Mouse (Mus musculus) kidney, embryonic 14.5 days (tissue): ENCODE measurements around the gene Scyl1. TPM values are rescaled to one million over a fixed set of nuclear protein-coding genes. Genes with fewer than 3 reads are reported as not detected.

Experiments
- ATAC-seq: fragments of 200-750 bp; cut with Nextera tagmentation; 2 replicates; pipeline ENCODE4 v1.8.0; 2017; ENCODE audit warnings: moderate number of reproducible peaks, mild to moderate bottlenecking, moderate TSS enrichment, moderate library complexity; ENCODE audit not compliant: low FRiP score, low TSS enrichment
- H3K27ac ChIP-seq: fragments of 300-500 bp; sonication (generic); 2 replicates; pipeline ENCODE4 v1.5.1; 2014; ENCODE audit warnings: low read depth, mild to moderate bottlenecking, low read length, moderate library complexity, mixed read lengths
- H3K27me3 ChIP-seq: fragments of 300-500 bp; sonication (generic); 2 replicates; pipeline ENCODE4 v1.6.1; 2014; ENCODE audit warnings: mild to moderate bottlenecking, low read length; ENCODE audit not compliant: control insufficient read depth, insufficient read depth
- H3K36me3 ChIP-seq: fragments of 300-500 bp; sonication (generic); 2 replicates; pipeline ENCODE4 v1.6.1; 2014; ENCODE audit warnings: low read length, mixed read lengths; ENCODE audit not compliant: control insufficient read depth, insufficient read depth
- H3K4me1 ChIP-seq: fragments of 300-500 bp; sonication (generic); 2 replicates; pipeline ENCODE4 v1.6.1; 2014; ENCODE audit warnings: low read length, mixed read lengths; ENCODE audit not compliant: control insufficient read depth, insufficient read depth
- H3K4me2 ChIP-seq: fragments of 300-500 bp; sonication (generic); replicated peaks from 2 replicates; pipeline ENCODE4 v1.6.1; 2014; ENCODE audit warnings: low read depth, mild to moderate bottlenecking, low read length
- H3K4me3 ChIP-seq: fragments of 300-500 bp; sonication (generic); 2 replicates; pipeline ENCODE4 v1.5.1; 2014; ENCODE audit warnings: mild to moderate bottlenecking, low read length
- H3K9ac ChIP-seq: fragments of 300-500 bp; sonication (generic); 2 replicates; pipeline ENCODE4 v1.6.1; 2014; ENCODE audit warnings: low read depth, mild to moderate bottlenecking, low read length, moderate library complexity
- H3K9me3 ChIP-seq: fragments of 300-500 bp; sonication (generic); 2 replicates; pipeline ENCODE4 v1.6.1; 2016; ENCODE audit warnings: low read length; ENCODE audit not compliant: control insufficient read depth
- WGBS: fragments of 180-500 bp; shearing (Covaris S2); extraction: QIAGEN DNeasy Blood & Tissue Kit; methylation state at CpG from one replicate; pipeline ENCODE4 v1.1.7; 2014; 5-methylcytosine and 5-hydroxymethylcytosine counted together
- polyA plus RNA-seq: library from polyadenylated mRNA; unstranded; fragments of >200 nt; fragmentation: Nextera tagmentation; extraction: Ambion mirVana; gene quantifications from 2 replicates; pipeline ENCODE4 v1.2.1, GENCODE M21; 2014

The Scyl1 gene
- polyA plus RNA-seq, 1 experiment from 2014 or later = 73.5 TPM

- Histone ChIP-seq H3K9ac (no peak overlapping the region), H3K4me1 (peaks cover 37% of the 10 kb centered on the region)
- 47% methylated on average over 7 of the region's 7 CpGs for WGBS
These were observed 40.7 kb upstream of the Scyl1 start for GRCm38 (mm10) chr19:5811771-5812504.

GRCm38 (mm10) chr19:5810840-5811563 lies 39.8 kb upstream of the Scyl1 start:
- Histone ChIP-seq H3K27me3 (no peaks in the 10 kb centered on the region), H3K4me2 (no peak overlapping the region), H3K36me3 (no peaks in the 10 kb centered on the region), H3K4me1 (peaks cover 46% of the 10 kb centered on the region), H3K9me3 (no peaks in the 10 kb centered on the region), H3K4me3 (no peak overlapping the region), H3K27ac (peak overlapping the region; percentile 81), H3K9ac (no peak overlapping the region; the same call in 1 of the 2 replicates)
- no peak for ATAC-seq
- 66% methylated on average over 9 of the region's 9 CpGs for WGBS

More at GRCm38 (mm10) chr19:5811771-5812504, 40.7 kb upstream of the Scyl1 start:
- peak; percentile 69; the same call in 1 of the 2 replicates for ATAC-seq
- H3K27ac ChIP-seq = peak overlapping the region; percentile 83
- no peak overlapping the region for H3K4me2 ChIP-seq
- no peaks in the 10 kb centered on the region for H3K27me3 ChIP-seq
- H3K9me3 ChIP-seq = no peaks in the 10 kb centered on the region
- no peak overlapping the region for H3K4me3 ChIP-seq
- H3K36me3 ChIP-seq = no peaks in the 10 kb centered on the region

GRCm38 (mm10) chr19:5810103-5810839 lies 39.1 kb upstream of the Scyl1 start:
- Histone ChIP-seq H3K27ac (peak overlapping the region; percentile 81), H3K4me1 (peaks cover 51% of the 10 kb centered on the region), H3K9me3 (no peaks in the 10 kb centered on the region), H3K9ac (peak overlapping the region; percentile 31), H3K27me3 (no peaks in the 10 kb centered on the region), H3K4me3 (no peak overlapping the region), H3K36me3 (no peaks in the 10 kb centered on the region), H3K4me2 (no peak overlapping the region)
- 31% methylated on average over 11 of the region's 11 CpGs for WGBS
- ATAC-seq = peak; percentile 40; the same call in 1 of the 2 replicates

- H3K27ac ChIP-seq = peak overlapping the region; percentile 81
- H3K4me1 ChIP-seq = peaks cover 56% of the 10 kb centered on the region
- WGBS = 50% methylated on average over 7 of the region's 7 CpGs
- no peak overlapping the region for H3K4me2 ChIP-seq
- no peaks in the 10 kb centered on the region for H3K9me3 ChIP-seq
- H3K36me3 ChIP-seq = no peaks in the 10 kb centered on the region
- ATAC-seq = no peak
- H3K27me3 ChIP-seq = no peaks in the 10 kb centered on the region
- no peak overlapping the region for H3K4me3 ChIP-seq
- H3K9ac ChIP-seq = peak overlapping the region; percentile 31; the same call in 1 of the 2 replicates
These were observed 38.5 kb upstream of the Scyl1 start for GRCm38 (mm10) chr19:5809712-5810089.

GRCm38 (mm10) chr19:5808955-5809711 lies 37.9 kb upstream of the Scyl1 start:
- WGBS = 68% methylated on average over 14 of the region's 14 CpGs
- Histone ChIP-seq H3K4me2 (no peak overlapping the region), H3K27me3 (no peaks in the 10 kb centered on the region), H3K9me3 (no peaks in the 10 kb centered on the region), H3K4me3 (no peak overlapping the region), H3K27ac (peak overlapping the region; percentile 81; the same call in 1 of the 2 replicates), H3K9ac (no peak overlapping the region), H3K4me1 (peaks cover 62% of the 10 kb centered on the region), H3K36me3 (no peaks in the 10 kb centered on the region)
- no peak for ATAC-seq

- Histone ChIP-seq H3K9ac (no peak overlapping the region), H3K27me3 (no peaks in the 10 kb centered on the region), H3K4me2 (no peak overlapping the region), H3K27ac (peak overlapping the region; percentile 30; the same call in 1 of the 2 replicates), H3K4me1 (peaks cover 65% of the 10 kb centered on the region), H3K9me3 (no peaks in the 10 kb centered on the region), H3K36me3 (no peaks in the 10 kb centered on the region), H3K4me3 (no peak overlapping the region)
- WGBS = 67% methylated on average over 3 of the region's 3 CpGs
- ATAC-seq = no peak
These were observed 36.5 kb upstream of the Scyl1 start for GRCm38 (mm10) chr19:5807740-5808139.

- no peak for ATAC-seq
- Histone ChIP-seq H3K9me3 (no peaks in the 10 kb centered on the region), H3K4me2 (no peak overlapping the region), H3K4me1 (peaks cover 56% of the 10 kb centered on the region), H3K36me3 (no peaks in the 10 kb centered on the region), H3K27me3 (no peaks in the 10 kb centered on the region), H3K27ac (peak overlapping the region; percentile 88), H3K4me3 (no peak overlapping the region), H3K9ac (0 out of 2 replicates have a peak overlapping the region, but pooled peaks have one; percentile 23)
- 33% methylated on average over 6 of the region's 6 CpGs for WGBS
These were observed 35.6 kb upstream of the Scyl1 start for GRCm38 (mm10) chr19:5806809-5807205.

- no peak for ATAC-seq
- Histone ChIP-seq H3K4me1 (peaks cover 50% of the 10 kb centered on the region), H3K27ac (peak overlapping the region; percentile 88), H3K27me3 (no peaks in the 10 kb centered on the region), H3K4me2 (peak overlapping the region; percentile 13; the same call in 1 of the 2 replicates), H3K9me3 (no peaks in the 10 kb centered on the region), H3K36me3 (no peaks in the 10 kb centered on the region), H3K4me3 (no peak overlapping the region), H3K9ac (peak overlapping the region; percentile 44; the same call in 1 of the 2 replicates)
- 5% methylated on average over 8 of the region's 8 CpGs for WGBS
These were observed 35.0 kb upstream of the Scyl1 start for GRCm38 (mm10) chr19:5806051-5806808.
